Mouse (Mus musculus) lung, postnatal 0 days (tissue): ENCODE results near the gene Slc4a4.

ENCODE experiments used
- CTCF ChIP-seq: IDR thresholded peaks from 2 replicates; pipeline ENCODE4 v1.5.1; 2016; ENCODE audit warnings: antibody characterized with exemption, mild to moderate bottlenecking
- EP300 ChIP-seq: IDR thresholded peaks from 2 replicates; pipeline ENCODE4 v1.6.1; 2016; ENCODE audit warnings: antibody characterized with exemption, mild to moderate bottlenecking, control low read depth

DNA sequence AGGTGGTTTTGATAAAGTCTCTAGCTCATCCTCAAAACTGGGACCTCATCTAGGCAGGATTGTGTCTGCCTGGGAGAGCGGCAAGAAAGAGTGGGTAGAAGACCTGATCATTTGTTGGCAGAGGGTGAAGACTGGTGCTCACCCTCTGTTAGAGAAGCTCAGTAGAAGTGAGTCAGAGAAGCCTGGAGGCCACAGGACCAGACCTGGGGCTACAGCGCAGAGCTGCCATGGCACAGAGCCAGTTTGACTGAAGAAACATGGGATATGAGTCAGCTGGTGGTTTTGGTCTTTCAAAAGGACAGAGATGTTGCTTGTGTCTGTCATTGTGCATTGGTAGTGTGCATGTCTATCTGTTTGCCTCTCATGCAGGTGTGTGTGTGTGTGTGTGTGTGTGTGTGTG lies 26.0 kb downstream of the Slc4a4 start:
- TF ChIP-seq EP300 = no peak
- TF ChIP-seq CTCF = no peak
